Mouse (Mus musculus) lung, postnatal 4 days (tissue): ENCODE measurements at regions not wholly inside any gene's neighbourhood (a gene's known extent, or its start where the extent isn't known, plus 50 kb on each side); places are given as distances from the start of the nearest gene placed in this dataset.

Experiments used
- DNase-seq, 2 experiments: peaks; one replicate each; pipeline ENCODE4 v3.0.0; 2021

- peak; percentile 83 to 89 for DNase-seq
Measured at GRCm38 (mm10) chr13:73160289-73160688, 100.0 kb upstream of the Irx4 start.

- DNase-seq, result no peak
Measured at GRCm38 (mm10) chr13:73170301-73170700, 90.0 kb upstream of the Irx4 start.

GRCm38 (mm10) chr13:73207931-73208448 is 52.3 kb upstream of the Irx4 start:
- DNase-seq, result no peak
